Mouse (Mus musculus) thymus, adult 2 months (tissue): ENCODE measurements around the gene Cd52.

ENCODE experiments used
- CTCF ChIP-seq: fragments of 200-500 bp; IDR thresholded peaks from 2 replicates; pipeline ENCODE4 v1.5.1; 2012; ENCODE audit warnings: mild to moderate bottlenecking, control low read depth, low read length, moderate library complexity, borderline replicate concordance; ENCODE audit not compliant: control insufficient read depth, poor library complexity, insufficient read depth; ENCODE audit errors: extremely low read depth
- POLR2A ChIP-seq: fragments of 200-500 bp; IDR thresholded peaks from 2 replicates; pipeline ENCODE4 v1.6.1; 2012; ENCODE audit warnings: mild to moderate bottlenecking, low read length, control low read depth, moderate library complexity; ENCODE audit not compliant: control insufficient read depth, poor library complexity, insufficient read depth; ENCODE audit errors: extremely low read depth

GRCm38 (mm10) chr4:134041317-134042123 is 53.4 kb downstream of the Cd52 start:
- TF ChIP-seq CTCF (no peak), POLR2A (no peak)
